Mouse (Mus musculus) cerebellum, adult 9-11 months (tissue): ENCODE measurements around the gene Lama5.
A peak's percentile ranks its signal among the peaks of the same experiment; 100 is the strongest.
"Not testable (repeated sequence)": the region's sequence is repeated elsewhere in the genome, so short reads cannot be mapped to it uniquely, and the experiment has no call there.

Experiments used
- DNase-seq: peaks from one replicate; pipeline ENCODE4 v3.0.0; 2022

Gene Lama5

GRCm38 (mm10) chr2:180225762-180226378 is at the start of gene Lama5:
Gene Lama5 (minus strand): TSS chr2:180225859.
- DNase-seq, result peak; percentile 28

- peak; percentile 51 for DNase-seq
These were observed 48.9 kb upstream of the Lama5 start for GRCm38 (mm10) chr2:180274523-180274922.

DNA sequence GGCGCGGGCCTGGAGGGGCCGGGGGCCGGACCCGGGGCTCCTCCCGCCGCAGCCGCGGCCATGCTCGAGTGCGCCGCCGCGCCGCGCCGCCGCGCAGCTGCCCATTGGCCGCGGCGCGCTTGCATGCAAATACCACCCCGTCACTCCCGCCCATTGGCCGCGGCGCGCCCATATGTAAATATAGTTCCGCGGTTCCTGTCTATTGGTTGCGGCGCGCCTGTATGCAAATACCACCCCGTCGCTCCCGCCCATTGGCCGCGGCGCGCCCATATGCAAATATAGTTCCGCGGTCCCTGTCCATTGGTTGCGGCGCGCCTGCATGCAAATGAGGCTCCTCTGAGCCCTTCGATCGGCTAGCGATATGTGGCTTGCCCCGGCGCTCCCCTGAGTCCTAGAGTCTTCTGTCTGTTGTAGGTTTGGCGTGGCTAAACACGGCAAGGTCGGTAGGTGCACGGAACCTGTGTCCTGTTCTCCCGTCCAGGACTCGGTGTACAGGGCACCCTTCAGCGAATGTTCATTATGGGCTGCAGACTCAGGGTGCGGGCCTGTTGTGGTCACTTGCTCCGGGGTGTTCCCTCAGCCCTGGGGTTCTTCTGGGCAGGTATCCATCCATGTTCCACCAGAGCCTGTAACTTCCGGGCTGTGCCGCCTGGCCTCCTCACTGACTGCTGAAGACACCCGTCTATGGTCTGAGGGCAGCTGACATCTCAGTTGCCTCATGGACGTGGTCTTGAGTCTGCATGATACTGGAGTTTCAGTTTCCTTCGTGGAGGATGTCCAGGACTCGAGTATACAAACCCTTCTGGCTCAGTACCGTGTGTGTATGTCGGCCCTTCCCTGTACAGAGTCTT is 48.0 kb upstream of the Lama5 start, which contains the start of gene Cables2:
Gene Cables2 (minus strand): TSS at position 103 of the 851 bp plus-strand sequence.
- peak; percentile 94 for DNase-seq

- DNase-seq, result peak; percentile 79
These were observed 47.2 kb upstream of the Lama5 start for GRCm38 (mm10) chr2:180272884-180273321.

DNA sequence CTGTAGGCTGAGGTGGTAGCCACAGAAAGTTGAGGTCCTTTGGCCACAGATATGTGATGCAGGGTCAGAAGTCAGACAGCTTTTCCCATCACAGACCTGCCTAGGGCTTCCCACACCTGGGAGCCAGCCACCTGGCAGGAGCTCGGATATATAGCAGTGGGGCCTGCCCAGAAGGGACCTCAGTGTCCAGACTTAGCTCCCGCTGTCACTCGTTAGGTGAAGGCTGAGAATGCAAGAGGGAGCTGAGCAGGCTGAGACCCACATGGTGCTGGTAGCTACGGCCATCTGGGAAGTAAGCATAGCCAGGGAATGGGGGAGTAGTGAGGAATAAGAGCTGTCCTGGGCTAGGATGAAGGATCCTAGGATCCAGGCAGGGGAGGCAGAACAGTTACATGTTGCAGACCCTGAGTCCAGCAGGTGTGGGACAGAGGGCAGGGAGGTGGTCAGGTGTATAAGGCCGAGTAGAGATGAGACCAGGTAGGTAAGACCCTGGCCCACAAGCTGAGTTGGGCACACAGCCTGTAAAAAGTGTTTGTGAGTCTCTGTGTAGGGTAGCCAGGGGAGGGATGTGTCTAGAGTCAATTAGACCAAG is 46.2 kb upstream of the Lama5 start:
- DNase-seq, result peak; percentile 58

GRCm38 (mm10) chr2:180270537-180271255 is 45.0 kb upstream of the Lama5 start:
- DNase-seq, result no peak

DNA sequence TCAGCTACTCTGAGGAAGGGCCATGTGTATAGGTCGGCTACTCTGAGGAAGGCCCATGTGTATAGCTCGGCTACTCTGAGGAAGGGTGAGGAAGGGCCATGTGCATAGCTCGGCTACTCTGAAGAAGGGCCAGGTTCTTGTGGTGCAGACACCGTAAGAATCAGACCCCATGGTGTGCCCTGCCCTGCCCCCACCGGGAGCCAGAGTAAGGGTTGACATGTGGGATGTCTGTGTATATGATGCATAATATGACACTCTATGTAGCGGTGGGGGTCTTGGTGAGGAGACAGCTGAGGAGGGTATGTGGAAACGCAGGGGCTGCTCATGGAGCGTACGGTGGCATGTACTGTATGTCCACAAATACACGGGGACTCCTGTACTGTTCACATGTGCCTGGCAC is 43.7 kb upstream of the Lama5 start:
- no peak for DNase-seq

DNA sequence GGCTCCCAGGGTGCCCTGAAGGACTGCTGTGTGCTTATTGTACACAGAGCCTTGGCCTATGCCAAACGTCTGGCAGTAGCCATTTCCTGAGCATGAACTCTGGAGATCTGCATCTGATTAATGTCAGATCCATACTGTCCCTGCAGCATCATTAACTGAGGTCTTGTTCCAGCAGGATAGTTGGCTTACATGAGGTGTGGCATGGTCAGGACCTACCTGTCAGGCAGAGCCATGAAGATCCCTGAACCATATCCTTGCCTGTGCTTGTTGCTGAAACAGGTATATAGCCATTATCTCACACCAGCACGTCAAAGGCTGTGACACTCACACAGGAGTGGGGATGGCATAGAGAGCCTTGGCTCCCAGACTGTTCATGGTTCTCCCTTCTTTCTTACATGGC is 42.3 kb upstream of the Lama5 start:
- DNase-seq, result no peak

GRCm38 (mm10) chr2:180262891-180263290 is 37.2 kb upstream of the Lama5 start:
- no peak for DNase-seq

DNA sequence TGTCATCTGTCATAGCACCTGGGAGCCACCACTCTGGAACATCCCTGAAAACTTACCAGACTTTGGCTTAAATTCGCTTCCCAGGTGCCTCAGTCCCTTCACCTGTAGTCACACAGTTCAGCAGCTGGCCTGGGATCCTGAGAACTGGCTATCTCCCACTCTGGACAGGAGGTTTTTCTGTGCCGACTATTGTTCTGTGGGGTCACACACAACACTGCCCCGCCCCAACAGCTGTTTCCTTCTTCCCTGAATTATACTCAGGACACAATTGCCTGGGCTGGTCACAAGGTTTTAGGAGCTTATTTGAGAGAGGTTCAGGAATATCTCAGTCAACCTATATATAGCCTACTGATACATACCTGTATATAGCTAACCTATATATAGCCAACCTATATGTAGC is 36.8 kb upstream of the Lama5 start:
- DNase-seq, result no peak

DNA sequence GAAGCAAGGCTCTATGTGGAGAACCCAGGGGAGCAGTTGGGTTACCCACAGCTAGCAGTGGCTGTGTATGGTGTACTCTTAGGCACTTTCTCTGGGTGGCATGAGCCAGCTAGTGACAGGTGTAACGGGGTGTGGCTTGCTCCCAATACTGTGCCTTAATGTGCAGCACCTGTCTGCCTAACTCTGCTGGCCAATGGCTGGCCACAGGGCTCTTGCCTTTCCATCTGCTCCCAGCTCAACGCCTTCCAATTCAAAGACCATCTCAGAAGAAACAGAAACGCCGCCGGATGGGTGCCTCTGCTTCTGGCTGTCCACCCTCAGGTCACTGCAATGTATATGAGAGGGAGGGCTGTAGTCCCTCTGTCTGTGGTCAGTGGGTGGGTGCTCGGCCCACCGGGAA is 36.2 kb upstream of the Lama5 start:
- DNase-seq, result no peak

DNA sequence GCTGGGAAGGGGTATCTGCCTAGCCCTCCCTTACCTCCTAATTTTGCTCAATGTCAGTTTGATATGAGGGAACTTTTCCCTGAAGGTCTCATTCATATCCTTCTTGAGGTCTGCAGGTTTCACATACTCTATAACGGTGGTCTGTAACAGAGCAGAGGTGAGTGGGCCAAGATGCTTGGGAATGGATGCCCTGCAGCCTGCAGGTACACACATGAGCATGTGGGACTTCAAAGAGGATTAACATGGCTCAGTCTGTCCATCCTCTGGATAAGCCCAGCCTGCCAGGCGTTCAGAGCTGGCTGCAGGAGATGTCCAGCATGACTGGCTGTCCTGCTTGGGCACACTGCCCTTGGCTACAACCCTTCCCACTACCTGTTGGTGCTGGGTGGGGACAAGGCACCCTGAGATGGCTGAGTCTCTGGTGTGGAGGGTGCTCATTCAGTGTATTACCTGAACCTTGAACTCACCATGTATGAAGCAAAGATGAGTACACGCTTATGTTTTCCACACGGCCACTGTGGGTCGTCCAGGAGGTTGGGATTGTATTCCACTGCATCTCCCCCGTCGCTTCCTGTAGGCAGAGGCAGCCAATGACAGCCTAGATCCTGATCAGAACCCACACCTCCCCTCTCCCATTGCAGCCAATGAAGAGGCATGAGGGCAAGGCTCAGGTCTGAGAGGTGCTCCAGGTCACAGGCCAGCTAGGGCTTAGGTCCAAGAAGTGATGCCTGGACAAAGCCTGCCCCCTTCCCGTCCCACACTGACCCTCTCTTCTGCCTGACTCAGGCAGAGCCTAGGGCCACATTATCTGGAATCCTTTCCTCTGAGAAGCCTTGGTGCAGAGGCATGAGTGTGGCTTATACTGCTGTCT is 35.2 kb upstream of the Lama5 start:
- no peak for DNase-seq

DNA sequence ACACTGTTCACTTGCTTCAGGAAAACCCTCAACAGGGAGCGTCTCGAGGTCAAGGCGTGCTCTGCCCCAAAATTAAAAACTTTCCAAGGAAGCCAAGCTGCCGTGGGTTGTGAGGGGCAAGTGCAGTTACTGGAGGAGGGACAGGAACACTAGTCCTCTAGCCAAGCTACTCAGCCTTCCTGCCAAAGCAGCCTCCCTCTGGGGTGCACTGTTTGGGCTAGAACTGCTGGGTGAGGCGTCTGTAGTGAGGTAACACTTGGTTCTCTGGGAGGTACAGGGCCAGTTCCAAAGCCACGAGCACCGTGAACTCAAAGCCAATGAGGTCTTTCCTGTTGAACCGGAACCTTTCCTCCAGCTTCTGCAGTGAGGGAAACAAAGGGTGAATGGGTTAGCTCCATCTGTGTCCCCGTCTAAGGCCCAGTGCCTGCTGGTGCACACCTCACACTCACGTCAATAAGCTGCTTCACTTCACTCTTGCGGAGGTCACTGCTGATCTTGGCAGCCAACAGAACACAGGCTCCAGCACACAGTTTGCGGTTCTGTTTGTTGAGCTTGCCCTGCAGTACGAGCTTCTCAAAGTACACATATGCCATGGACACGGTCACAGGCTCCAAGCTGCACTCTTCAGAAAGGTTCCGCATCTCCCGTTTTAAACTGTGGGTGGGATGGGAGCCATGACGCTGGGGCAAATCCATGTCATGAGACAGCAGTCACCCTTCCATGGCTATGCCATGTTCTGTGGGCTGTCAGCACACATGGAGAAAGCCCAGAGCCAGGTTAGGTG is 34.4 kb upstream of the Lama5 start:
- not testable (repeated sequence) for DNase-seq

GRCm38 (mm10) chr2:180258951-180259484 is 33.4 kb upstream of the Lama5 start:
- not testable (repeated sequence) for DNase-seq

- DNase-seq, result no peak
These were observed 32.6 kb upstream of the Lama5 start for GRCm38 (mm10) chr2:180257963-180258865.

GRCm38 (mm10) chr2:180257001-180257521 is 31.4 kb upstream of the Lama5 start, which contains the start of gene Rps21:
Gene Rps21 (plus strand): TSS chr2:180257377.
- peak; percentile 99 for DNase-seq

DNA sequence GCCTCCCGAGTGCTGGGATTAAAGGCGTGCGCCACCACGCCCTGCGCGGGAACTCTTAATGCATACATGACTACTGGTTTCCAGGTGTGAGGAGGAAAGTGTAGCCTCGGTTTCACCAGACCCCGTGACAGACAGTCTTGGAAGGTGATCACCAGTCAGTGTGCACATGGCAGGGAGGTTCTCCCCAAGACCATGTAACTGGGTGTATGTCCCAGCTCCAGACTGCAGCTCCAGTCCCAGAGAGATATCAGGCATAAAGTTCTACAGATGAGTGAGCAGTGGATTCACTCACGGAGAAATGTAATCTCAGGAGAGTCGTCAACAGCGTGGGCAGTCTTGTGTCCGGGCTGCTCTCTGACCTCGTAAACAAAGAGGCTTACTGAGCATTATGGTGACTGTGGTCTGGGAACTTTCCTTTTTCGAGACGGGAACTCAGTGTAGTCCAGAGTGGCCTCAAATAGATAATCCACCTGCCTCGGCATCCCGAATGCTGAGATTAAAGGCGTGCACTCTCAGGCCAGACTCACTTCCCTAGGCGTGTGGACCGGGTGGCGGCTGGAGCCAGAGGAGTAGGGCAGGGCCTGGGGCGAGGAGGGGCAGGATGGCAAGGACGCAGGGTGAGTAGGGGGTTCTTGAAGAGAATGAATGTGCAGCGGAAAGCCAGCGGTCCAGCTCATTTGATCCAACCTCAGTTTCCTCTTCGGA is 30.8 kb upstream of the Lama5 start:
- peak; percentile 48 for DNase-seq

- no peak for DNase-seq
These were observed 30.0 kb upstream of the Lama5 start for GRCm38 (mm10) chr2:180255701-180256100.
